Mouse (Mus musculus): ENCODE measurements around the gene Miga2. TPM values are rescaled to one million over a fixed set of nuclear protein-coding genes. Genes with fewer than 3 reads are reported as not detected.

The Miga2 gene
- total RNA-seq, 2 experiments from 2014 or later, result 108 to 121 TPM

DNA sequence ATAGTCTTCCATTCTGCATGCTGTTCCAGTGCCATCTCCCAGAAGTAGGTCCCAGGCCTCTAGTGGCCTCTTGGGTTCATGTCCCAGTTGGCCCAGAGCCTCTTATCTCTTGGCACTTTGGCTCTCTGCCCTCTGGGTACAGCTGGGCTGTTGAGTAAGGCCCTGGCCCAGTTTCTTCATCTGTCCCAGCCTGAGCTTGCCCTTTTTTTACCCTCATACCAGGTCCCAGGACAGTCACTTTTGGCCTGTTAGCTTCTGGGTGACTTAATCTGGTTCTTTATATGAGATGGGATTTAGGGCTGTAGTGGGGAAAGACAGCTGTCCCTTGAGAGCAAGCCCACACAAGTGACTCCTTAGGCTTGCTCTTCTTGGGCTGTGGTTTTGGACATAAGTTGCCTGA lies 65.1 kb downstream of the Miga2 start:
- no peak for DNase-seq

Small RNAs within 50 kb of the gene (microRNA-seq; reads per million reads assigned to microRNA genes)
- gene Gm47292, result 0 reads per million in 2 experiments

Other genes starting within 250 kb of the Miga2 start
- gene Zer1, start 239.6 kb upstream of the Miga2 start, total RNA-seq (2021), result 100 to 1,000 TPM; 189 to 198 TPM
- 10 to 100 TPM; 58.5 to 61.7 TPM for gene Tbc1d13, start 230.5 kb upstream of the Miga2 start, total RNA-seq (2021)
- 10 to 100 TPM; 21.3 to 21.9 TPM for gene Endog, start 192.7 kb upstream of the Miga2 start, total RNA-seq (2021)
- gene Spout1, start 185.8 kb upstream of the Miga2 start, total RNA-seq (2021), result 10 to 100 TPM; 34.5 to 37.2 TPM
- 10 to 100 TPM; 16.0 to 16.2 TPM for gene Kyat1, start 158.4 kb upstream of the Miga2 start, total RNA-seq (2021)
- 10 to 100 TPM; 52.4 to 57.5 TPM for gene Lrrc8a, start 126.5 kb upstream of the Miga2 start, total RNA-seq (2021)
- 10 to 100 TPM in 1 of 2 experiments, 1 to 10 TPM in 1; 9.2 to 11.1 TPM for gene Gm28035, start 123.7 kb upstream of the Miga2 start, total RNA-seq (2021)
- gene Phyhd1, start 98.0 kb upstream of the Miga2 start, total RNA-seq (2021), result 10 to 100 TPM; 16.8 to 21.9 TPM
- not detected for gene Gm28038, start 83.2 kb upstream of the Miga2 start, total RNA-seq (2021)
- gene Dolk, start 77.9 kb upstream of the Miga2 start, total RNA-seq (2021), result 10 to 100 TPM; 20.9 to 22.2 TPM
- gene Nup188, start 77.8 kb upstream of the Miga2 start, total RNA-seq (2021), result 10 to 100 TPM; 21.1 to 23.4 TPM
- 100 to 1,000 TPM; 255 to 284 TPM for gene Sh3glb2, start 4.9 kb upstream of the Miga2 start, total RNA-seq (2021)
- gene Dolpp1, start 28.0 kb downstream of the Miga2 start, total RNA-seq (2021), result 10 to 100 TPM; 26.8 to 28.6 TPM
- 10 to 100 TPM; 42.5 to 46.1 TPM for gene Crat, start 51.6 kb downstream of the Miga2 start, total RNA-seq (2021)
- gene Ptpa, start 51.8 kb downstream of the Miga2 start, total RNA-seq (2021), result 100 to 1,000 TPM; 166 to 168 TPM
- gene Ier5l, start 110.0 kb downstream of the Miga2 start, total RNA-seq (2021), result 10 to 100 TPM; 10.4 to 12.7 TPM
- 1 to 10 TPM; 3.5 to 4.0 TPM for gene Cstad, start 230.8 kb downstream of the Miga2 start, total RNA-seq (2021)

All from layer of hippocampus, postnatal 36 days (tissue).